ENCODE assay signal across 8 mouse cellular contexts in genomic region chr4:41136811-41137210, GRCm38 (mm10). TPM values are rescaled to one million over a fixed set of nuclear protein-coding genes. Genes with fewer than 3 reads are reported as not detected.
DNase-seq lines count a peak whose midpoint lies in the region; ATAC-seq and TF ChIP-seq lines count a peak whose summit lies in the region.

No protein-coding gene starts in this region.

- no peaks in the 10 kb centered on the region for H3K9me3 ChIP-seq in heart, embryonic 15.5 days (replicated peaks)
- no peaks in the 10 kb centered on the region for H3K9me3 ChIP-seq in G1E (replicated peaks)
- 0 out of 2 replicates have a peak, but pooled peaks cover 3% of the 10 kb centered on the region for H3K9me3 ChIP-seq in hindbrain, embryonic 10.5 days
- H3K9me3 ChIP-seq in midbrain, embryonic 11.5 days (ENCODE audit: control insufficient read depth, low read length) = no peaks in the 10 kb centered on the region

- H3K9ac ChIP-seq in heart, embryonic 15.5 days = peak overlapping the region; percentile 99
- H3K9ac ChIP-seq in midbrain, embryonic 11.5 days (ENCODE audit: low read length) = peak overlapping the region; percentile 97

- WGBS in heart, embryonic 15.5 days = 0% methylated on average over 8 of the region's 8 CpGs
- WGBS in hindbrain, embryonic 10.5 days = under 1% methylated on average over 8 of the region's 8 CpGs
- WGBS in midbrain, embryonic 11.5 days = 0% methylated on average over 8 of the region's 8 CpGs

- no peak for DNase-seq in heart, postnatal 10 days
- no peak for DNase-seq in G1E (ENCODE audit: low spot score)
- peak; percentile 15 for DNase-seq in hindbrain, embryonic 10.5 days (ENCODE audit: low spot score)
- DNase-seq in midbrain, embryonic 11.5 days (ENCODE audit: low spot score, missing footprints) = peak; percentile 88
- no peak for DNase-seq in frontal cortex, adult 2 months (ENCODE audit: extremely low spot score in 1 of 2, low spot score in 1 of 2)
- no peak for DNase-seq in layer of hippocampus, adult 8-10 months (ENCODE audit: low spot score in 2 of 2)

- no peaks in the 10 kb centered on the region for H3K27me3 ChIP-seq in heart, embryonic 15.5 days
- no peaks in the 10 kb centered on the region for H3K27me3 ChIP-seq in G1E (ENCODE audit: insufficient read depth, low read length)
- H3K27me3 ChIP-seq in hindbrain, embryonic 10.5 days (ENCODE audit: insufficient read depth, poor library complexity, severe bottlenecking) = no peaks in the 10 kb centered on the region
- H3K27me3 ChIP-seq in midbrain, embryonic 11.5 days (ENCODE audit: control insufficient read depth, insufficient read depth, low read length) = no peaks in the 10 kb centered on the region

- H3K4me2 ChIP-seq in heart, embryonic 15.5 days = peak overlapping the region; percentile 79
- H3K4me2 ChIP-seq in midbrain, embryonic 11.5 days = peak overlapping the region; percentile 74

- peak overlapping the region; percentile 97 for H3K4me3 ChIP-seq in heart, embryonic 15.5 days
- peak overlapping the region; percentile 85 for H3K4me3 ChIP-seq in G1E (ENCODE audit: low read depth, low read length)
- peak overlapping the region; percentile 87 for H3K4me3 ChIP-seq in hindbrain, embryonic 10.5 days
- peak overlapping the region; percentile 73 for H3K4me3 ChIP-seq in midbrain, embryonic 11.5 days (ENCODE audit: low read depth, low read length)

- H3K4me1 ChIP-seq in heart, embryonic 15.5 days (replicated peaks) = peaks cover 19% of the 10 kb centered on the region
- peaks cover 54% of the 10 kb centered on the region for H3K4me1 ChIP-seq in G1E (ENCODE audit: insufficient read depth, low read depth, low read length)
- peaks cover 19% of the 10 kb centered on the region for H3K4me1 ChIP-seq in hindbrain, embryonic 10.5 days (replicated peaks)
- H3K4me1 ChIP-seq in midbrain, embryonic 11.5 days (ENCODE audit: control insufficient read depth, insufficient read depth, low read length) = 0 out of 2 replicates have a peak, but pooled peaks cover 4% of the 10 kb centered on the region

- intact Hi-C loops in heart, postnatal 10 days (cut with DNase I) = loop anchor here (5.0 kb wide), 1 partner anchor 135 kb away; no protein-coding TSS in a partner anchor

- TF ChIP-seq CTCF in G1E (IDR thresholded peaks at IDR 0.05; ENCODE audit: low read depth, low read length) = no peak

- H3K27ac ChIP-seq in heart, embryonic 15.5 days = peak overlapping the region; percentile 99
- peak overlapping the region; percentile 100 for H3K27ac ChIP-seq in hindbrain, embryonic 10.5 days
- peak overlapping the region; percentile 99 for H3K27ac ChIP-seq in midbrain, embryonic 11.5 days (ENCODE audit: low read depth, low read length)

- peaks cover 6% of the 10 kb centered on the region for H3K36me3 ChIP-seq in heart, embryonic 15.5 days
- H3K36me3 ChIP-seq in G1E (replicated peaks) = peaks cover 24% of the 10 kb centered on the region
- peaks cover 36% of the 10 kb centered on the region for H3K36me3 ChIP-seq in hindbrain, embryonic 10.5 days
- no peaks in the 10 kb centered on the region; the same call in 1 of the 2 replicates for H3K36me3 ChIP-seq in midbrain, embryonic 11.5 days (ENCODE audit: control insufficient read depth, insufficient read depth, low read length)

- ATAC-seq in heart, embryonic 15.5 days (replicated peaks; ENCODE audit: insufficient number of reproducible peaks, insufficient read depth, low FRiP score, low read depth) = no peak
- no peak for ATAC-seq in G1E (ENCODE audit: extremely low read depth, insufficient number of reproducible peaks, low FRiP score, poor library complexity, severe bottlenecking)
- ATAC-seq in midbrain, embryonic 11.5 days (ENCODE audit: low FRiP score) = no peak
- no peak for ATAC-seq in cerebellum, adult (ENCODE audit: insufficient number of reproducible peaks, low FRiP score, low TSS enrichment)

RNA-seq across cellular contexts. Expression of gene Ube2r2, which starts 1.3 kb away (rescaled TPM):
- polyA plus RNA-seq in heart, embryonic 15.5 days (2015; fragmentation: Nextera tagmentation; extraction: Ambion mirVana) = 70.6 and 73.1 TPM in 2 replicates
- total RNA-seq in heart, postnatal 10 days (2021) = 100 to 1,000 TPM; 123 to 137 TPM
- total RNA-seq in G1E (2014; fragmentation: Nextera tagmentation) (220 and 322 TPM in 2 replicates), G1E (2017) (35.7 and 44.8 TPM in 2 replicates)
- polyA plus RNA-seq in G1E (2012) = 40.8 and 40.9 TPM in 2 replicates
- 91.4 and 95.2 TPM in 2 replicates for polyA plus RNA-seq in hindbrain, embryonic 10.5 days (2016; fragmentation: Nextera tagmentation; extraction: Ambion mirVana)
- 95.5 and 99.0 TPM in 2 replicates for polyA plus RNA-seq in midbrain, embryonic 11.5 days (2014; fragmentation: Nextera tagmentation; extraction: Ambion mirVana)
- 167 and 168 TPM in 2 replicates for polyA plus RNA-seq in frontal cortex, adult 2 months (2012; rRNA removed)
- total RNA-seq in layer of hippocampus, adult 8-10 months (2022) = 10 to 100 TPM; 76.8 to 93.6 (median 82.0) TPM

RNA-seq across cellular contexts. Expression of gene Nol6, which starts 12.6 kb away (rescaled TPM):
- polyA plus RNA-seq in heart, embryonic 15.5 days (2015; fragmentation: Nextera tagmentation; extraction: Ambion mirVana) = 12.8 and 20.2 TPM in 2 replicates
- 10 to 100 TPM; 21.3 to 22.8 TPM for total RNA-seq in heart, postnatal 10 days (2021)
- total RNA-seq in G1E (2014; fragmentation: Nextera tagmentation) (28.5 and 29.9 TPM in 2 replicates), G1E (2017) (14.8 and 15.9 TPM in 2 replicates)
- 73.1 and 82.3 TPM in 2 replicates for polyA plus RNA-seq in G1E (2012)
- 30.7 and 32.8 TPM in 2 replicates for polyA plus RNA-seq in hindbrain, embryonic 10.5 days (2016; fragmentation: Nextera tagmentation; extraction: Ambion mirVana)
- polyA plus RNA-seq in midbrain, embryonic 11.5 days (2014; fragmentation: Nextera tagmentation; extraction: Ambion mirVana) = 17.6 and 19.1 TPM in 2 replicates
- polyA plus RNA-seq in frontal cortex, adult 2 months (2012; rRNA removed) = 64.1 and 67.0 TPM in 2 replicates
- 100 to 1,000 TPM; 101 to 113 (median 103) TPM for total RNA-seq in layer of hippocampus, adult 8-10 months (2022)

RNA-seq across cellular contexts. Expression of gene Aqp3, which starts 38.8 kb away (rescaled TPM):
- polyA plus RNA-seq in heart, embryonic 15.5 days (2015; fragmentation: Nextera tagmentation; extraction: Ambion mirVana) = 0.49 and 3.1 TPM in 2 replicates
- total RNA-seq in heart, postnatal 10 days (2021) = under 1 TPM in 1 of 2 experiments, not detected in 1; 0.53 TPM
- not detected in 2 replicates for total RNA-seq in G1E (2014; fragmentation: Nextera tagmentation)
- total RNA-seq in G1E (2017) = 0.76 and 0.98 TPM in 2 replicates
- 1.1 and 1.9 TPM in 2 replicates for polyA plus RNA-seq in G1E (2012)
- polyA plus RNA-seq in hindbrain, embryonic 10.5 days (2016; fragmentation: Nextera tagmentation; extraction: Ambion mirVana) = 3.1 and 5.0 TPM in 2 replicates
- 1.3 and 1.6 TPM in 2 replicates for polyA plus RNA-seq in midbrain, embryonic 11.5 days (2014; fragmentation: Nextera tagmentation; extraction: Ambion mirVana)
- polyA plus RNA-seq in frontal cortex, adult 2 months (2012; rRNA removed) = 0.26 and 1.1 TPM in 2 replicates
- not detected for total RNA-seq in layer of hippocampus, adult 8-10 months (2022)

Comparison
In these comparisons a context has a peak if more than half of its experiments do, and no peak if none do; other contexts are left out.
1. DNase-seq: peak in hindbrain, embryonic 10.5 days (single experiment) and midbrain, embryonic 11.5 days (single experiment); none in heart, postnatal 10 days (0 of 2), G1E (single experiment), frontal cortex, adult 2 months (0 of 2) and layer of hippocampus, adult 8-10 months (0 of 2).
2. Peak in every context shown above with its lines, with median percentiles within 50 percentile points of each other: H3K27ac ChIP-seq and H3K4me3 ChIP-seq.